Mouse (Mus musculus) embryonic fibroblast, embryonic 13.5 days (primary cell): ENCODE results near the gene Tmcc1.

Experiments used
- CTCF ChIP-seq: IDR thresholded peaks from 2 replicates; pipeline ENCODE4 v1.5.1; 2011; ENCODE audit warnings: mild to moderate bottlenecking, control low read depth, low read length, moderate library complexity, borderline replicate concordance; ENCODE audit not compliant: insufficient read depth
- POLR2A ChIP-seq: IDR thresholded peaks from 2 replicates; pipeline ENCODE4 v1.6.1; 2011; ENCODE audit warnings: low read depth, mild to moderate bottlenecking, control low read depth, low read length, moderate library complexity

DNA sequence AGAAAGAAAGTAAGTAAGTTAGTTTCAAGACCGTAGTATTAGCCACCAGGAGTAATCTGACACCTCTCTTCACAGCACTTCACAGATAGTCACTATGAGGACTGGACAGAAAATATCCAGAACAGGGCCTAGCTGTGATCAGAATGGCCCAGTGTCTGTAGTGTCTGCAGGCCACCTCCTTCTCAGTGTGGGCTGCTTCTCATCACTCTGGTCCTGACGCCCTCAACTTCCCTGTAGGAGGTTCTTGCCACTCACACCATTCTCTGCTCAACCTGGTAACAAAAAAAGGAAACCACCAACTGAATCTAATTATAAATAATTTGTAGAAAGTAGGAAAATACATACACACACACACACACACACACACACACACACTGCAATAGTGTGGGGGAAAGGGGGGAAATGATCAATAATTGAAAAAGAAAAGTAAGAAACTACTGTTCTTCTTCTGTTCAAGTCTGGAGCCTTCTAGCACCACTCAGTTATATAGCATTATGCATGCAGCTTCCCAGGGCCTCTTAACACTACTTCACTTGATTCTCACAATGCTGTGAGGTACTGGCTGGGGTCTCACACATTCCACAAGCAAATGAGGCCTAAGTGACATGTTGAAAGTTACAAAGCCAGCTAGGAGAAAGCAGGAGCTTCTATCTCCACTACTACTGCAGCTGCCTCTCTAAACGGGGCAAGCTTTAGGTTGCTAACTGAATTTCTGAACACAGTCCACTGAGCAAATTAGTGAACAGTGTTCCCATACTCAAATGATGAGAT is 38.2 kb downstream of the Tmcc1 start:
- TF ChIP-seq POLR2A (no peak), CTCF (no peak)
